Mouse (Mus musculus): ENCODE results near the gene Cyren. TPM values are rescaled to one million over a fixed set of nuclear protein-coding genes. Genes with fewer than 3 reads are reported as not detected.

Cyren gene
- polyA plus RNA-seq, 1 experiment from 2014 or later = 7.6 TPM

Other genes with a start within 250 kb of the Cyren start
- gene Agbl3, start 97.6 kb downstream of the Cyren start, polyA plus RNA-seq (2015; fragmentation: Nextera tagmentation; extraction: Ambion mirVana) = 4.2 and 5.2 TPM in 2 replicates
- 1.4 and 2.2 TPM in 2 replicates for gene Tmem140, start 14.9 kb downstream of the Cyren start, polyA plus RNA-seq (2015; fragmentation: Nextera tagmentation; extraction: Ambion mirVana)
- gene Wdr91, start 32.8 kb upstream of the Cyren start, polyA plus RNA-seq (2015; fragmentation: Nextera tagmentation; extraction: Ambion mirVana) = 7.8 and 10.7 TPM in 2 replicates
- not detected in 2 replicates for gene Stra8, start 42.1 kb upstream of the Cyren start, polyA plus RNA-seq (2015; fragmentation: Nextera tagmentation; extraction: Ambion mirVana)
- 0.25 and 1.1 TPM in 2 replicates for gene Slc23a4, start 110.3 kb upstream of the Cyren start, polyA plus RNA-seq (2015; fragmentation: Nextera tagmentation; extraction: Ambion mirVana)